Mouse (Mus musculus) heart, adult 8-10 months (tissue): Measurements from ENCODE around the gene Csnk1d. TPM values are rescaled to one million over a fixed set of nuclear protein-coding genes. Genes with fewer than 3 reads are reported as not detected.

Experiments
- DNase-seq: peaks from one replicate; pipeline ENCODE4 v3.0.0; 2022; ENCODE audit warnings: low spot score
- total RNA-seq, 4 experiments: library from RNA; stranded (reverse); gene quantifications; 2 replicates each; pipeline ENCODE4 v1.2.4; 2022

The Csnk1d gene
- total RNA-seq, 4 experiments from 2014 or later: 52.1 to 61.2 (median 56.3) TPM

- no peak for DNase-seq
Measured at GRCm38 (mm10) chr11:120913796-120914195, 77.3 kb downstream of the Csnk1d start.

Other genes starting within 250 kb of the Csnk1d start
- 10 to 100 TPM; 19.8 to 57.1 (median 32.9) TPM for gene Hmga1b, start 228.5 kb downstream of the Csnk1d start, total RNA-seq
- gene Rfng, start 207.1 kb downstream of the Csnk1d start, total RNA-seq: 10 to 100 TPM; 10.1 to 11.3 (median 11.2) TPM
- 10 to 100 TPM; 56.3 to 63.8 (median 59.1) TPM for gene Gps1, start 207.1 kb downstream of the Csnk1d start, total RNA-seq
- 10 to 100 TPM; 25.9 to 32.7 (median 27.6) TPM for gene Dus1l, start 194.9 kb downstream of the Csnk1d start, total RNA-seq
- gene Fasn, start 166.8 kb downstream of the Csnk1d start, total RNA-seq: 10 to 100 TPM; 12.0 to 18.1 (median 14.9) TPM
- gene Ccdc57, start 58.5 kb downstream of the Csnk1d start, total RNA-seq: 1 to 10 TPM in 2 of 4 experiments, under 1 TPM in 2; 0.72 to 1.7 (median 1.2) TPM
- gene Slc16a3, start 42.9 kb downstream of the Csnk1d start, total RNA-seq: 1 to 10 TPM; 1.0 to 3.7 (median 1.3) TPM
- gene Cd7, start 48.1 kb upstream of the Csnk1d start, total RNA-seq: under 1 TPM in 2 of 4 experiments, not detected in 2; 0.37 to 0.49 TPM
- not detected for gene Sectm1b, start 72.2 kb upstream of the Csnk1d start, total RNA-seq
- not detected for gene Sectm1a, start 89.9 kb upstream of the Csnk1d start, total RNA-seq
- not detected for gene Tex19.2, start 127.3 kb upstream of the Csnk1d start, total RNA-seq
- not detected for gene Tex19.1, start 154.8 kb upstream of the Csnk1d start, total RNA-seq
- under 1 TPM; 0.35 to 0.83 (median 0.55) TPM for gene Uts2r, start 168.9 kb upstream of the Csnk1d start, total RNA-seq
- gene Hexdc, start 213.1 kb upstream of the Csnk1d start, total RNA-seq: 10 to 100 TPM in 1 of 4 experiments, 1 to 10 TPM in 3; 8.3 to 10.3 (median 8.8) TPM
- gene Ogfod3, start 213.4 kb upstream of the Csnk1d start, total RNA-seq: 10 to 100 TPM; 14.6 to 18.5 (median 16.0) TPM
- 1 to 10 TPM; 6.7 to 8.1 (median 7.4) TPM for gene Cybc1, start 238.0 kb upstream of the Csnk1d start, total RNA-seq
- 100 to 1,000 TPM in 1 of 4 experiments, 10 to 100 TPM in 3; 81.7 to 123 (median 97.8) TPM for gene Narf, start 245.9 kb upstream of the Csnk1d start, total RNA-seq